In genomic region chr2:17326590-17326989, GRCm38 (mm10) we compare ENCODE assay signal across 14 mouse cellular contexts.
DNase-seq lines count a peak whose midpoint lies in the region; ATAC-seq and TF ChIP-seq lines count a peak whose summit lies in the region.
"Had no signal": no experiment of that assay in that cellular context is flagged by ENCODE, and none has a peak within 500 bp of the region (broad histone marks: within the 10 kb centered on the region; RNA-seq: fewer than 3 reads in every experiment).

No protein-coding gene starts in this region.

- peak; percentile 64 for TF ChIP-seq CTCF in kidney, postnatal 0 days (IDR thresholded peaks at IDR 0.05; ENCODE audit: low read depth)

- no peaks in the 10 kb centered on the region for H3K27me3 ChIP-seq in kidney, postnatal 0 days (ENCODE audit: insufficient read depth, low read length)
- no peaks in the 10 kb centered on the region for H3K27me3 ChIP-seq in neural tube, embryonic 14.5 days (ENCODE audit: control insufficient read depth, insufficient read depth, low read length)
- no peaks in the 10 kb centered on the region for H3K27me3 ChIP-seq in neural tube, embryonic 15.5 days (replicated peaks)

- no peak overlapping the region for H3K9ac ChIP-seq in kidney, postnatal 0 days (ENCODE audit: low read depth, low read length)
- H3K9ac ChIP-seq in neural tube, embryonic 14.5 days (replicated peaks; ENCODE audit: low read depth, low read length): no peak overlapping the region
- H3K9ac ChIP-seq in neural tube, embryonic 15.5 days (replicated peaks): no peak overlapping the region

- WGBS in kidney, postnatal 0 days: 74% methylated on average over 1 of the region's 1 CpGs
- WGBS in neural tube, embryonic 14.5 days: 81% methylated on average over 1 of the region's 1 CpGs
- WGBS in neural tube, embryonic 15.5 days: 87% methylated on average over 1 of the region's 1 CpGs

- no peaks in the 10 kb centered on the region for H3K9me3 ChIP-seq in kidney, postnatal 0 days (replicated peaks; ENCODE audit: low read length)
- no peaks in the 10 kb centered on the region for H3K9me3 ChIP-seq in neural tube, embryonic 14.5 days (ENCODE audit: control insufficient read depth, low read length)
- no peaks in the 10 kb centered on the region for H3K9me3 ChIP-seq in neural tube, embryonic 15.5 days (replicated peaks)

- H3K4me3 ChIP-seq in kidney, postnatal 0 days (replicated peaks; ENCODE audit: low read depth, low read length): no peak overlapping the region
- no peak overlapping the region for H3K4me3 ChIP-seq in neural tube, embryonic 14.5 days (ENCODE audit: low read depth, low read length)
- H3K4me3 ChIP-seq in neural tube, embryonic 15.5 days (replicated peaks): no peak overlapping the region
- H3K4me3 ChIP-seq: erythroblast, embryonic 14.5 days had no signal

- peak; percentile 5 for DNase-seq in embryo, embryonic 10.5 days (ENCODE audit: low spot score)
- DNase-seq in embryo, embryonic 9.5 days (ENCODE audit: extremely low spot score): no peak
- peak; percentile 65 for DNase-seq in kidney, postnatal 0 days (ENCODE audit: low spot score)
- no peak for DNase-seq in kidney, adult 18-20 months
- DNase-seq in testis, postnatal 14 days (ENCODE audit: low spot score): no peak
- DNase-seq in left cerebral cortex, adult 9 months (ENCODE audit: low spot score in 2 of 2): no peak
- DNase-seq: cerebellum, postnatal 25 days; gastrocnemius, postnatal 25 days; kidney, adult 11 months; lung, postnatal 10 days had no signal

- no peak for ATAC-seq in kidney, postnatal 0 days (replicated peaks; ENCODE audit: low FRiP score, low read depth)
- ATAC-seq in neural tube, embryonic 14.5 days (ENCODE audit: low read depth): peak; percentile 70; the same call in 1 of the 2 replicates
- no peak; the same call in 1 of the 2 replicates for ATAC-seq in neural tube, embryonic 15.5 days (ENCODE audit: low FRiP score)
- ATAC-seq: activated CD4-positive, CD25-positive, alpha-beta regulatory T cell, adult 4 months had no signal

- no peaks in the 10 kb centered on the region for H3K4me1 ChIP-seq in kidney, postnatal 0 days (replicated peaks; ENCODE audit: insufficient read depth, low read length)
- no peaks in the 10 kb centered on the region for H3K4me1 ChIP-seq in neural tube, embryonic 14.5 days (ENCODE audit: control insufficient read depth, insufficient read depth, low read length)
- no peaks in the 10 kb centered on the region for H3K4me1 ChIP-seq in neural tube, embryonic 15.5 days

- H3K36me3 ChIP-seq in kidney, postnatal 0 days (ENCODE audit: insufficient read depth, low read length): no peaks in the 10 kb centered on the region
- no peaks in the 10 kb centered on the region for H3K36me3 ChIP-seq in neural tube, embryonic 14.5 days (ENCODE audit: control insufficient read depth, insufficient read depth, low read length)
- no peaks in the 10 kb centered on the region for H3K36me3 ChIP-seq in neural tube, embryonic 15.5 days

- no peak overlapping the region for H3K27ac ChIP-seq in kidney, postnatal 0 days
- H3K27ac ChIP-seq in neural tube, embryonic 14.5 days (ENCODE audit: low read depth, low read length): no peak overlapping the region
- H3K27ac ChIP-seq in neural tube, embryonic 15.5 days (replicated peaks): no peak overlapping the region

- H3K4me2 ChIP-seq in kidney, postnatal 0 days (ENCODE audit: low read length): no peak overlapping the region
- H3K4me2 ChIP-seq in neural tube, embryonic 14.5 days (ENCODE audit: low read depth, low read length): no peak overlapping the region
- H3K4me2 ChIP-seq in neural tube, embryonic 15.5 days: no peak overlapping the region

Comparison
In these comparisons a context has a peak if more than half of its experiments do, and no peak if none do; other contexts are left out.
1. DNase-seq: peak in embryo, embryonic 10.5 days (single experiment) and kidney, postnatal 0 days (single experiment); none in embryo, embryonic 9.5 days (single experiment), kidney, adult 18-20 months (single experiment), testis, postnatal 14 days (single experiment) and left cerebral cortex, adult 9 months (0 of 2).